Mouse (Mus musculus) MEL (cell line): ENCODE measurements at regions not wholly inside any gene's neighbourhood (a gene's known extent, or its start where the extent isn't known, plus 50 kb on each side); places are given as distances from the start of the nearest gene placed in this dataset.

Experiments used
- DNase-seq: peaks from one replicate; pipeline ENCODE4 v3.0.0; 2011; ENCODE audit warnings: low read depth, low spot score
- H3K27ac ChIP-seq: 2 replicates; pipeline ENCODE4 v1.5.1; 2012; ENCODE audit warnings: low read depth, mild to moderate bottlenecking, control low read depth, low read length, moderate library complexity; ENCODE audit not compliant: control insufficient read depth
- H3K27me3 ChIP-seq, 2 experiments: fragments of 150-350 bp in 1 of 2; sonication (generic) in 1 of 2; 2 replicates each; pipeline ENCODE4 v1.6.1; 2012; ENCODE audit warnings: low read length in 2 of 2, mild to moderate bottlenecking in 2 of 2, improper control_type of control experiment in 1 of 2, moderate library complexity in 1 of 2; ENCODE audit not compliant: insufficient read depth in 2 of 2, control insufficient read depth in 1 of 2
- H3K36me3 ChIP-seq, 2 experiments: 2 replicates each; pipeline ENCODE4 v1.6.1; 2012 to 2014; ENCODE audit warnings: low read length in 2 of 2, improper control_type of control experiment in 1 of 2, inconsistent platforms in 1 of 2, mild to moderate bottlenecking in 1 of 2; ENCODE audit not compliant: insufficient read depth in 2 of 2, control insufficient read depth in 1 of 2
- H3K4me1 ChIP-seq, 2 experiments: fragments of 150-350 bp in 1 of 2; sonication (generic) in 1 of 2; 2 replicates each; pipeline ENCODE4 v1.6.1; 2012; ENCODE audit warnings: low read length in 2 of 2, improper control_type of control experiment in 1 of 2, mild to moderate bottlenecking in 1 of 2; ENCODE audit not compliant: insufficient read depth in 2 of 2, control insufficient read depth in 1 of 2
- H3K4me3 ChIP-seq, 2 experiments: fragments of 150-350 bp in 1 of 2; sonication (generic) in 1 of 2; 2 replicates each; pipeline ENCODE4 v1.5.1; 2012; ENCODE audit warnings: low read depth in 2 of 2, low read length in 2 of 2, mild to moderate bottlenecking in 2 of 2, moderate library complexity in 2 of 2, control low read depth in 1 of 2, improper control_type of control experiment in 1 of 2; ENCODE audit not compliant: control insufficient read depth in 1 of 2, insufficient read depth in 1 of 2
- H3K79me2 ChIP-seq: 2 replicates; pipeline ENCODE4 v1.6.1; 2012; ENCODE audit warnings: mild to moderate bottlenecking, low read length, moderate library complexity; ENCODE audit not compliant: control insufficient read depth, poor library complexity, insufficient read depth
- H3K9ac ChIP-seq: 2 replicates; pipeline ENCODE4 v1.6.1; 2012; ENCODE audit warnings: low read depth, mild to moderate bottlenecking, control low read depth, low read length, moderate library complexity; ENCODE audit not compliant: control insufficient read depth, poor library complexity, severe bottlenecking
- H3K9me3 ChIP-seq: fragments of 150-350 bp; sonication (generic); replicated peaks from 2 replicates; pipeline ENCODE4 v1.6.1; 2012; ENCODE audit warnings: mild to moderate bottlenecking, low read length, improper control_type of control experiment, moderate library complexity; ENCODE audit not compliant: insufficient read depth
- BHLHE40 ChIP-seq: IDR thresholded peaks from 2 replicates; pipeline ENCODE4 v1.6.1; 2012; ENCODE audit warnings: low read depth, mild to moderate bottlenecking, inconsistent platforms, low read length, improper control_type of control experiment, borderline replicate concordance
- CHD1 ChIP-seq: IDR thresholded peaks from 2 replicates; pipeline ENCODE4 v1.6.1; 2012; ENCODE audit warnings: low read depth, mild to moderate bottlenecking, inconsistent platforms, low read length, improper control_type of control experiment
- CHD2 ChIP-seq: IDR thresholded peaks from 2 replicates; pipeline ENCODE4 v1.6.1; 2011; ENCODE audit warnings: low read length, improper control_type of control experiment
- ELF1 ChIP-seq: IDR thresholded peaks from 2 replicates; pipeline ENCODE4 v1.6.1; 2014; ENCODE audit warnings: low read depth, mild to moderate bottlenecking, inconsistent platforms, low read length, improper control_type of control experiment, moderate library complexity
- EP300 ChIP-seq, 2 experiments: IDR thresholded peaks; 2 replicates each; pipeline ENCODE4 v1.6.1; 2011; ENCODE audit warnings: improper control_type of control experiment in 2 of 2, low read length in 2 of 2, low read depth in 1 of 2, mild to moderate bottlenecking in 1 of 2
- ETS1 ChIP-seq: IDR thresholded peaks from 2 replicates; pipeline ENCODE4 v1.6.1; 2012; ENCODE audit warnings: low read depth, mild to moderate bottlenecking, inconsistent platforms, low read length, improper control_type of control experiment, moderate library complexity
- GABPA ChIP-seq: IDR thresholded peaks from 2 replicates; pipeline ENCODE4 v1.6.1; 2012; ENCODE audit warnings: low read depth, mild to moderate bottlenecking, inconsistent platforms, low read length, improper control_type of control experiment, moderate library complexity
- GATA1 ChIP-seq: IDR thresholded peaks from 2 replicates; pipeline ENCODE4 v1.6.1; 2011; ENCODE audit warnings: low read depth, low read length, improper control_type of control experiment
- JUND ChIP-seq: IDR thresholded peaks from 2 replicates; pipeline ENCODE4 v1.6.1; 2011; ENCODE audit warnings: low read depth, mild to moderate bottlenecking, improper control_type of control experiment, low read length
- KAT2A ChIP-seq: conservative IDR thresholded peaks from 2 replicates; pipeline ENCODE4 v1.6.1; 2012; ENCODE audit warnings: low read depth, low read length, improper control_type of control experiment, inconsistent platforms
- MAFK ChIP-seq: IDR thresholded peaks from 2 replicates; pipeline ENCODE4 v1.6.1; 2011; ENCODE audit warnings: low read depth, mild to moderate bottlenecking, low read length, improper control_type of control experiment, borderline replicate concordance
- MAX ChIP-seq: IDR thresholded peaks from 2 replicates; pipeline ENCODE4 v1.6.1; 2011; ENCODE audit warnings: low read length, improper control_type of control experiment
- MEF2A ChIP-seq: IDR thresholded peaks from 2 replicates; pipeline ENCODE4 v1.6.1; 2014; ENCODE audit warnings: low read depth, mild to moderate bottlenecking, inconsistent platforms, low read length, improper control_type of control experiment; ENCODE audit not compliant: poor library complexity, insufficient replicate concordance, severe bottlenecking; ENCODE audit errors: extremely low read depth
- MYB ChIP-seq: IDR thresholded peaks from 2 replicates; pipeline ENCODE4 v1.6.1; 2011; ENCODE audit warnings: mild to moderate bottlenecking, low read depth, low read length, improper control_type of control experiment
- MYC ChIP-seq: IDR thresholded peaks from 2 replicates; pipeline ENCODE4 v1.6.1; 2011; ENCODE audit warnings: low read depth, mild to moderate bottlenecking, low read length, improper control_type of control experiment, moderate library complexity
- POLR2A ChIP-seq, 2 experiments: IDR thresholded peaks; 2 replicates each; pipeline ENCODE4 v1.6.1; 2011 to 2012; ENCODE audit warnings: low read length in 2 of 2, mild to moderate bottlenecking in 2 of 2, control low read depth in 1 of 2, improper control_type of control experiment in 1 of 2, low read depth in 1 of 2, moderate library complexity in 1 of 2; ENCODE audit not compliant: control insufficient read depth in 1 of 2, insufficient read depth in 1 of 2, poor library complexity in 1 of 2
- SIN3A ChIP-seq: IDR thresholded peaks from 2 replicates; pipeline ENCODE4 v1.6.1; 2012; ENCODE audit warnings: low read length, improper control_type of control experiment, inconsistent platforms
- SMC3 ChIP-seq: IDR thresholded peaks from 2 replicates; pipeline ENCODE4 v1.6.1; 2011; ENCODE audit warnings: low read depth, low read length, improper control_type of control experiment
- TBP ChIP-seq: IDR thresholded peaks from 2 replicates; pipeline ENCODE4 v1.8.0; 2011; ENCODE audit warnings: low read depth, low read length, improper control_type of control experiment
- TCF12 ChIP-seq: IDR thresholded peaks from 2 replicates; pipeline ENCODE4 v1.6.1; 2014; ENCODE audit warnings: low read depth, mild to moderate bottlenecking, inconsistent platforms, low read length, improper control_type of control experiment, moderate library complexity
- UBTF ChIP-seq: IDR thresholded peaks from 2 replicates; pipeline ENCODE4 v1.6.1; 2012; ENCODE audit warnings: low read depth, mild to moderate bottlenecking, inconsistent platforms, low read length, improper control_type of control experiment, moderate library complexity, borderline replicate concordance; ENCODE audit not compliant: insufficient read depth
- USF1 ChIP-seq: IDR thresholded peaks from 2 replicates; pipeline ENCODE4 v1.6.1; 2014; ENCODE audit warnings: low read depth, mild to moderate bottlenecking, inconsistent platforms, low read length, improper control_type of control experiment, moderate library complexity
- ZC3H11A ChIP-seq: IDR thresholded peaks from 2 replicates; pipeline ENCODE4 v1.6.1; 2012; ENCODE audit warnings: low read depth, mild to moderate bottlenecking, inconsistent platforms, low read length, improper control_type of control experiment
- ZNF384 ChIP-seq: IDR thresholded peaks from 2 replicates; pipeline ENCODE4 v1.6.1; 2012; ENCODE audit warnings: low read depth, mild to moderate bottlenecking, inconsistent platforms, low read length, improper control_type of control experiment

DNA sequence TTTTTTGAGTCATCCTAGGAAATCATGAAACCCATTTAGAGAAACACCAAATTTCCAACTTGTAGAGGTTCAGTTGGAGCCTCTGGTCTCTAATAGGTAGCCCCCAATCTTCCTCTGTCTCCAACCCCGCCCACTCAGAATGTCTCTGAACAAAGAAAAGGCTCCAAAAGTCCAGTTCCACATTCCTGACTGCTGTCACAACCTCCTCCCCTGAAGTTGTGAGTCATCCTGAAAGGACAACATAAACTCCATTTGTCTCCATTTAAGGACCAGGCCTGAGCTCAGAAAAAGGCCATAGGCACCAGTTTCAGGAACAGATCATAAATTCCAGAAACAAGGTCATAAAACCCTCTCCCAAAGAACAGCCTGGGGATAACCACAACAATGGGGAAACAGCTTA is 79.4 kb upstream of the Gm34302 start:
- Histone ChIP-seq H3K4me1 (no peaks in the 10 kb centered on the region), H3K4me3 (no peak overlapping the region)
- TF ChIP-seq MYB (no peak), JUND (no peak), MYC (no peak), MAFK (no peak), SMC3 (no peak), SIN3A (no peak), CHD1 (no peak), TBP (no peak), ZNF384 (no peak), BHLHE40 (no peak)
- TF ChIP-seq, all 39 proteins: peak for 0
- Histone ChIP-seq H3K9ac (no peak overlapping the region), H3K36me3 (no peaks in the 10 kb centered on the region), H3K27ac (no peak overlapping the region), H3K79me2 (no peaks in the 10 kb centered on the region), H3K9me3 (no peaks in the 10 kb centered on the region), H3K27me3 (no peaks in the 10 kb centered on the region)
- DNase-seq: no peak

GRCm38 (mm10) chr3:63562532-63562931 is 78.9 kb upstream of the Gm34302 start:
- Histone ChIP-seq H3K27ac (no peak overlapping the region), H3K4me1 (no peaks in the 10 kb centered on the region), H3K79me2 (no peaks in the 10 kb centered on the region), H3K4me3 (no peak overlapping the region), H3K27me3 (no peaks in the 10 kb centered on the region), H3K9me3 (no peaks in the 10 kb centered on the region), H3K9ac (no peak overlapping the region), H3K36me3 (no peaks in the 10 kb centered on the region)
- TF ChIP-seq USF1: no peak
- TF ChIP-seq GABPA: no peak
- TF ChIP-seq ZNF384: no peak
- TF ChIP-seq TCF12: no peak
- no peak for TF ChIP-seq CHD2
- TF ChIP-seq POLR2A (IDR thresholded peaks at IDR 0.05; ENCODE audit: control insufficient read depth in 1 of 2, insufficient read depth in 1 of 2, low read depth in 1 of 2, low read length in 2 of 2, poor library complexity in 1 of 2): no peak
- no peak for TF ChIP-seq ZC3H11A
- no peak for TF ChIP-seq GATA1
- no peak for TF ChIP-seq MAX
- no peak for TF ChIP-seq SMC3
- no peak for DNase-seq

DNA sequence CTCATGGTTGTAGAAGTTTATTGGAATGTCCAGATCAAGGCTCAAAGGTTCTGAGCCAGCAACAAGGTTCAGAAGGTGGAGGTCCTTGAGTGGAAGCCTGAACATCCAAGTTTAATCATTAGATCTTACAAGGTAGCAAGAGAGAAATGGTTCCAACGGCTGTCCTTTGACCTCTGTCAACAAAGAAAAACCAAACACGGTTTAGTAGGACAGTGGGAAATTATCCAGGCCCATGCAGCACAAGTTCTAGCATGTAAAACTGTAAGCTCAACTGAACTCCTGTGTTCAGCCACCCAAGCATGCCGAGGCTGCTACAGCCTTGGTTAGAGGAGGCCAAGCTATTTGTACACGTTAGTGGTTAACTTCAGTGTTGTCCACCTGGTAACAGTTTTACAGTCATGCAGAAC is 77.1 kb upstream of the Gm34302 start:
- Histone ChIP-seq H3K4me1 (no peaks in the 10 kb centered on the region), H3K9ac (no peak overlapping the region), H3K36me3 (no peaks in the 10 kb centered on the region), H3K4me3 (no peak overlapping the region), H3K27me3 (no peaks in the 10 kb centered on the region), H3K9me3 (no peaks in the 10 kb centered on the region)
- DNase-seq: no peak
- TF ChIP-seq KAT2A (no peak), EP300 (IDR thresholded peaks at IDR 0.05; ENCODE audit: low read depth in 1 of 2, low read length in 2 of 2) (no peak), MEF2A (no peak), POLR2A (IDR thresholded peaks at IDR 0.05; ENCODE audit: control insufficient read depth in 1 of 2, insufficient read depth in 1 of 2, low read depth in 1 of 2, low read length in 2 of 2, poor library complexity in 1 of 2) (no peak), CHD2 (no peak), ZC3H11A (no peak), ELF1 (no peak), MAFK (no peak), UBTF (no peak), ETS1 (no peak), CHD1 (no peak)
- TF ChIP-seq, all 39 proteins: peak for 0
- H3K27ac ChIP-seq: no peak overlapping the region
- no peaks in the 10 kb centered on the region for H3K79me2 ChIP-seq
